Mouse (Mus musculus): ENCODE measurements around the gene Frmd4b. TPM values are rescaled to one million over a fixed set of nuclear protein-coding genes. Genes with fewer than 3 reads are reported as not detected.

The Frmd4b gene
- polyA plus RNA-seq, 1 experiment, result 6.8 TPM

- Histone ChIP-seq H3K4me1 (ENCODE audit: control insufficient read depth, insufficient read depth, low read length) (peaks cover 6% of the 10 kb centered on the region), H3K27ac (ENCODE audit: control insufficient read depth, insufficient read depth, low read depth, low read length) (no peak overlapping the region), H3K27me3 (ENCODE audit: control insufficient read depth, insufficient read depth, low read length) (no peaks in the 10 kb centered on the region), H3K36me3 (ENCODE audit: control insufficient read depth, insufficient read depth, low read length) (no peaks in the 10 kb centered on the region), H3K4me3 (ENCODE audit: control insufficient read depth, low read depth, low read length) (no peak overlapping the region)
- TF ChIP-seq CTCF (IDR thresholded peaks at IDR 0.05; ENCODE audit: control insufficient read depth, insufficient read depth, insufficient replicate concordance, low read depth, low read length) (no peak), POLR2A (IDR thresholded peaks at IDR 0.05; ENCODE audit: control insufficient read depth, low read depth, low read length) (no peak)
Observed at GRCm38 (mm10) chr6:97458358-97458757, 159.0 kb downstream of the Frmd4b start.

- no peak for TF ChIP-seq CTCF (IDR thresholded peaks at IDR 0.05; ENCODE audit: control insufficient read depth, insufficient read depth, insufficient replicate concordance, low read depth, low read length)
- TF ChIP-seq POLR2A (IDR thresholded peaks at IDR 0.05; ENCODE audit: control insufficient read depth, low read depth, low read length), result no peak
- no peak overlapping the region for H3K27ac ChIP-seq (ENCODE audit: control insufficient read depth, insufficient read depth, low read depth, low read length)
- H3K27me3 ChIP-seq (ENCODE audit: control insufficient read depth, insufficient read depth, low read length), result no peaks in the 10 kb centered on the region
- no peak overlapping the region for H3K4me3 ChIP-seq (ENCODE audit: control insufficient read depth, low read depth, low read length)
- H3K4me1 ChIP-seq (ENCODE audit: control insufficient read depth, insufficient read depth, low read length), result peaks cover 6% of the 10 kb centered on the region
- H3K36me3 ChIP-seq (ENCODE audit: control insufficient read depth, insufficient read depth, low read length), result no peaks in the 10 kb centered on the region
Observed at GRCm38 (mm10) chr6:97457954-97458353, 159.4 kb downstream of the Frmd4b start.

- Histone ChIP-seq H3K36me3 (ENCODE audit: control insufficient read depth, insufficient read depth, low read length) (no peaks in the 10 kb centered on the region), H3K4me1 (ENCODE audit: control insufficient read depth, insufficient read depth, low read length) (peaks cover 6% of the 10 kb centered on the region), H3K27ac (ENCODE audit: control insufficient read depth, insufficient read depth, low read depth, low read length) (no peak overlapping the region), H3K27me3 (ENCODE audit: control insufficient read depth, insufficient read depth, low read length) (no peaks in the 10 kb centered on the region), H3K4me3 (ENCODE audit: control insufficient read depth, low read depth, low read length) (no peak overlapping the region)
- no peak for TF ChIP-seq POLR2A (IDR thresholded peaks at IDR 0.05; ENCODE audit: control insufficient read depth, low read depth, low read length)
- no peak for TF ChIP-seq CTCF (IDR thresholded peaks at IDR 0.05; ENCODE audit: control insufficient read depth, insufficient read depth, insufficient replicate concordance, low read depth, low read length)
Observed at GRCm38 (mm10) chr6:97457210-97457609, 160.1 kb downstream of the Frmd4b start.

DNA sequence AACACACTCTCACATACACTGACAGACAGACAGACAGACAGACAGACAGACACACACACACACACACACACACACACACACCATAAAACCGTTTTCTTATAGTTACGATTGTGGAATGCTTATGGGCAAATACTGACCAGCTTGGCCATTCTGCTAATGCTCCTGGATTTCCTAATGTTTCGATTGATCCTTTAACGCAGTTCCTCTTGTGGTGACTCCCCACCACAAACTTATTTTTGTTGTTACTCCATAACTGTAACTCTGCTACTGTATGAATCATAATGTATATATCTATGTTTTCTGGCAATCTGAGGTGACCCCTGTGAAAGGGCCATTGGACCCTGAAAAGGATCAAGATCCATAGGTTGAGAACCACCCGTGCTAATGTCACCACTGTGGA is 165.1 kb downstream of the Frmd4b start:
- H3K27ac ChIP-seq (ENCODE audit: control insufficient read depth, insufficient read depth, low read depth, low read length), result no peak overlapping the region
- no peak overlapping the region for H3K4me3 ChIP-seq (ENCODE audit: control insufficient read depth, low read depth, low read length)
- no peaks in the 10 kb centered on the region for H3K36me3 ChIP-seq (ENCODE audit: control insufficient read depth, insufficient read depth, low read length)
- TF ChIP-seq CTCF (IDR thresholded peaks at IDR 0.05; ENCODE audit: control insufficient read depth, insufficient read depth, insufficient replicate concordance, low read depth, low read length), result no peak
- no peak for TF ChIP-seq POLR2A (IDR thresholded peaks at IDR 0.05; ENCODE audit: control insufficient read depth, low read depth, low read length)
- no peaks in the 10 kb centered on the region for H3K27me3 ChIP-seq (ENCODE audit: control insufficient read depth, insufficient read depth, low read length)
- no peaks in the 10 kb centered on the region for H3K4me1 ChIP-seq (ENCODE audit: control insufficient read depth, insufficient read depth, low read length)

DNA sequence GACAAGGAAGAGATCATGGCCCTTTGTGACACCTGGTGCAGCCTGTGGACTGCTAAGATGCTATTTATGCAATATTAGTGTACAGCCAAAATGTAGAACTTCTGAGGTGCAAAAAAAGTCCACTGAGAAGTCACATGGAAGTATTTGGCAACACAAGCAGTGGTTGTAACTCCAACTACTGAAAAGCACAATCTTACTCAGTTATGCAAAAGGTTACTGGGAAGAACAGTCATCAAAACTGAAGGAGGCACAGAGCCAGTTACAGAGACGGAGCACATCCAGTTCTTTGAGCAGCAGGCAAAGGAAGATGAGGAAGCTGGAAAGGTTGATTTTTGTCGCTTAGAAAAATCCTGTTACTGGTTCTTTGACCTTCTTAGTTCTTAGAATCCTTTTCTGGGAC is 167.5 kb downstream of the Frmd4b start:
- no peaks in the 10 kb centered on the region for H3K4me1 ChIP-seq (ENCODE audit: control insufficient read depth, insufficient read depth, low read length)
- H3K27ac ChIP-seq (ENCODE audit: control insufficient read depth, insufficient read depth, low read depth, low read length), result no peak overlapping the region
- H3K27me3 ChIP-seq (ENCODE audit: control insufficient read depth, insufficient read depth, low read length), result no peaks in the 10 kb centered on the region
- TF ChIP-seq CTCF (IDR thresholded peaks at IDR 0.05; ENCODE audit: control insufficient read depth, insufficient read depth, insufficient replicate concordance, low read depth, low read length), result no peak
- TF ChIP-seq POLR2A (IDR thresholded peaks at IDR 0.05; ENCODE audit: control insufficient read depth, low read depth, low read length), result no peak
- H3K36me3 ChIP-seq (ENCODE audit: control insufficient read depth, insufficient read depth, low read length), result no peaks in the 10 kb centered on the region
- no peak overlapping the region for H3K4me3 ChIP-seq (ENCODE audit: control insufficient read depth, low read depth, low read length)

DNA sequence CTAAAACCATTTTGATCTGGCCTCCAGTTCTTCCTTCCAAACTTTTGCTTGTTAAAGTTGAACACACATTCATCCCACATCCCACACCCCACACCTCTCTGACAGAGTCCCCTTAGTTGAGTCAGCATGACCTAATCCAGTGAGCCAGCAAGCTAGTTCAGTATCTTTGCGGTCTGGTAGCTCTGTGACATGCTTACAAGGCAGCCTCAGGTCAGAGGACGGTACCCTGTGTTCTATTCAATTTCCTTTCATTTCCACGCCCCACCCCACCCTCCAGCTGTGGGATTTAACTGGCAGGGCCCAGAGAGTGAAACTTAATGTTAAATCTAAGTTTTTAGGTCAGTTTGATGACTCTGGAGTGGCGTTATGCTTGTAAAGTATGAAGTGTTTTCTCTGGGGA is 170.3 kb downstream of the Frmd4b start:
- H3K4me3 ChIP-seq (ENCODE audit: control insufficient read depth, low read depth, low read length), result no peak overlapping the region
- TF ChIP-seq POLR2A (IDR thresholded peaks at IDR 0.05; ENCODE audit: control insufficient read depth, low read depth, low read length) (no peak), CTCF (IDR thresholded peaks at IDR 0.05; ENCODE audit: control insufficient read depth, insufficient read depth, insufficient replicate concordance, low read depth, low read length) (no peak)
- H3K27me3 ChIP-seq (ENCODE audit: control insufficient read depth, insufficient read depth, low read length), result no peaks in the 10 kb centered on the region
- H3K27ac ChIP-seq (ENCODE audit: control insufficient read depth, insufficient read depth, low read depth, low read length), result no peak overlapping the region
- no peaks in the 10 kb centered on the region for H3K36me3 ChIP-seq (ENCODE audit: control insufficient read depth, insufficient read depth, low read length)
- no peaks in the 10 kb centered on the region for H3K4me1 ChIP-seq (ENCODE audit: control insufficient read depth, insufficient read depth, low read length)

DNA sequence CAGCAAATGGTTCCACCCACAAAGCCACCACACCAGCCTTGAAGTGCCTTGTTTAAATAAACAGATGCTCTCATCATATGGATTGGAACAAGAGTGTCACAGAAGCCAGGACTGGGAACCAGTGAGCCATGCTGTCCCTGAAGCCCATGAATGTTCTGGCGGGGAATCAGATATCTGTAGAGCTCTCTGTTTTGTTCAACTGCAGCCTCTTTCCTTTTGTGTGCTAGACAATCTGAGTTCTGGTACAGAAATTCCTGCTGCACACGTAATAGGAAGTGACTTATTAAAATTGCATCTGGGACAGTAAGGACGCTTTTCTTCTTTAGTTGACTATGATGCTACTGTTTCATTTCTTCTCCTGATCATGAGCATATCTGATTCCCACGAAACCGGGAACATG is 173.2 kb downstream of the Frmd4b start:
- TF ChIP-seq POLR2A (IDR thresholded peaks at IDR 0.05; ENCODE audit: control insufficient read depth, low read depth, low read length), result no peak
- no peak for TF ChIP-seq CTCF (IDR thresholded peaks at IDR 0.05; ENCODE audit: control insufficient read depth, insufficient read depth, insufficient replicate concordance, low read depth, low read length)
- H3K36me3 ChIP-seq (ENCODE audit: control insufficient read depth, insufficient read depth, low read length), result no peaks in the 10 kb centered on the region
- H3K27me3 ChIP-seq (ENCODE audit: control insufficient read depth, insufficient read depth, low read length), result no peaks in the 10 kb centered on the region

DNA sequence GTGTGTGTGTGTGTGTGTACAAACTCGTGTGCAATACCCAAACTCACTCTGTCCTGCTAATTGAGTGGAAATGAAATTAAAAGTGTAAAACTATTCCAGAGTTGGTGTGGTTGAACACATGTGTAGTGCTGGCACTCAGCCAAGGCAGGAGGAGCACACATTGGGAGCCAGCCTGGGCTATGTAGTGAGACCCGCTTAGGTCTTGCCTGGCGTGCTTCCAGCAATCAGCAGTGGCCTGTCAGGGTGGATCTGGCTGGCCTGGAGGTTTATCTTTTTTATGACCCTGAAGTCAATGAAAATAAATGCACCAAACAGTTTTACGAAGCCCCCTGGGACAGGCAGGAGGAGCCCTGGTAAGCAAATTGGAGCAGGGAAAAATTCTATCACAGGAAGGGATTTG is 173.8 kb downstream of the Frmd4b start:
- Histone ChIP-seq H3K27ac (ENCODE audit: control insufficient read depth, insufficient read depth, low read depth, low read length) (no peak overlapping the region), H3K4me1 (ENCODE audit: control insufficient read depth, insufficient read depth, low read length) (no peaks in the 10 kb centered on the region), H3K4me3 (ENCODE audit: control insufficient read depth, low read depth, low read length) (no peak overlapping the region), H3K27me3 (ENCODE audit: control insufficient read depth, insufficient read depth, low read length) (no peaks in the 10 kb centered on the region), H3K36me3 (ENCODE audit: control insufficient read depth, insufficient read depth, low read length) (no peaks in the 10 kb centered on the region)
- TF ChIP-seq CTCF (IDR thresholded peaks at IDR 0.05; ENCODE audit: control insufficient read depth, insufficient read depth, insufficient replicate concordance, low read depth, low read length) (no peak), POLR2A (IDR thresholded peaks at IDR 0.05; ENCODE audit: control insufficient read depth, low read depth, low read length) (no peak)

More for the DNA sequence above, 173.2 kb downstream of the Frmd4b start:
- Histone ChIP-seq H3K4me3 (ENCODE audit: control insufficient read depth, low read depth, low read length) (no peak overlapping the region), H3K27ac (ENCODE audit: control insufficient read depth, insufficient read depth, low read depth, low read length) (no peak overlapping the region), H3K4me1 (ENCODE audit: control insufficient read depth, insufficient read depth, low read length) (no peaks in the 10 kb centered on the region)
